7 mouse cellular contexts compared by ENCODE assay signal in the genomic region with DNA sequence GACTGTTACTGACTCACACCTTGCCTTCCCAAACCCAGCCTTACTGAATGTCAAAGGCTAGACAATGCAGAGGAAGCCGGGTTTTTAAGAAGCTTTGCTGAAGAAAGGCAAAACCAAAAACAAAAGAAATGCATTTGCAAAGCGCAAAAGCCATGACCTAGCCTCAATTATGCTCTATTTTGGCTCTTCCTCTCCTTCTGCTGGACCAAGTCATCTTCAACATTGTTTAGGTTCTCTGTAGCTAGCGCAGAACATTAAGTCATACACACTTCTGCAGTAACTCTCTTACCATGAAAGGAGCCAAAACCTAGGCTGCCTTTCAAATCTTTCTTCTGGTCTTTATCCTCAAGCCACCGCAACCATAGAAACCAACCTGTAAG. TPM values are rescaled to one million over a fixed set of nuclear protein-coding genes. Genes with fewer than 3 reads are reported as not detected.
A peak's percentile ranks its signal among the peaks of the same experiment; 100 is the strongest.
DNase-seq lines count a peak whose midpoint lies in the region; ATAC-seq lines count a peak whose summit lies in the region.

No protein-coding gene starts in this region.

- WGBS in lung, embryonic 16.5 days: 5% methylated on average over 4 of the region's 4 CpGs
- 6% methylated on average over 4 of the region's 4 CpGs for WGBS in embryonic facial prominence, embryonic 14.5 days
- WGBS in limb, embryonic 10.5 days: 8% methylated on average over 4 of the region's 4 CpGs
- 8% methylated on average over 4 of the region's 4 CpGs for WGBS in stomach, embryonic 14.5 days

- ATAC-seq in lung, embryonic 16.5 days (ENCODE audit: low read depth): no peak
- ATAC-seq in embryonic facial prominence, embryonic 14.5 days (ENCODE audit: low read depth): no peak
- no peak for ATAC-seq in stomach, embryonic 14.5 days (ENCODE audit: insufficient number of reproducible peaks, insufficient read depth, low FRiP score, low read depth)

- H3K27me3 ChIP-seq in lung, embryonic 16.5 days (ENCODE audit: control insufficient read depth, insufficient read depth, low read depth, low read length): no peaks in the 10 kb centered on the region
- H3K27me3 ChIP-seq in embryonic facial prominence, embryonic 14.5 days (replicated peaks; ENCODE audit: control insufficient read depth, insufficient read depth, low read length): peaks cover 9% of the 10 kb centered on the region; the same call in 1 of the 2 replicates
- peaks cover 5% of the 10 kb centered on the region; the same call in 1 of the 2 replicates for H3K27me3 ChIP-seq in limb, embryonic 10.5 days (ENCODE audit: low read depth, poor library complexity, severe bottlenecking)
- H3K27me3 ChIP-seq in stomach, embryonic 14.5 days (ENCODE audit: control insufficient read depth, insufficient read depth, low read length): no peaks in the 10 kb centered on the region

- no peaks in the 10 kb centered on the region for H3K9me3 ChIP-seq in lung, embryonic 16.5 days (ENCODE audit: control insufficient read depth, low read length)
- no peaks in the 10 kb centered on the region for H3K9me3 ChIP-seq in embryonic facial prominence, embryonic 14.5 days (ENCODE audit: control insufficient read depth, low read length)
- no peaks in the 10 kb centered on the region for H3K9me3 ChIP-seq in limb, embryonic 10.5 days (replicated peaks)
- H3K9me3 ChIP-seq in stomach, embryonic 14.5 days (ENCODE audit: control insufficient read depth, low read depth, low read length): no peaks in the 10 kb centered on the region

- no peaks in the 10 kb centered on the region for H3K36me3 ChIP-seq in lung, embryonic 16.5 days (ENCODE audit: control insufficient read depth, insufficient read depth, low read length)
- H3K36me3 ChIP-seq in embryonic facial prominence, embryonic 14.5 days (ENCODE audit: control insufficient read depth, insufficient read depth, low read length): no peaks in the 10 kb centered on the region
- no peaks in the 10 kb centered on the region for H3K36me3 ChIP-seq in limb, embryonic 10.5 days
- H3K36me3 ChIP-seq in stomach, embryonic 14.5 days (ENCODE audit: control insufficient read depth, insufficient read depth, low read length): no peaks in the 10 kb centered on the region

- peaks cover 10% of the 10 kb centered on the region for H3K4me1 ChIP-seq in lung, embryonic 16.5 days (replicated peaks; ENCODE audit: control insufficient read depth, insufficient read depth, low read length)
- peaks cover 15% of the 10 kb centered on the region for H3K4me1 ChIP-seq in embryonic facial prominence, embryonic 14.5 days (ENCODE audit: control insufficient read depth, insufficient read depth, low read length)
- H3K4me1 ChIP-seq in limb, embryonic 10.5 days: peaks cover 19% of the 10 kb centered on the region
- peaks cover 2% of the 10 kb centered on the region; the same call in 1 of the 2 replicates for H3K4me1 ChIP-seq in stomach, embryonic 14.5 days (ENCODE audit: control insufficient read depth, insufficient read depth, low read length)

- H3K4me3 ChIP-seq in lung, embryonic 16.5 days (ENCODE audit: low read length): peak overlapping the region; percentile 87
- peak overlapping the region; percentile 94 for H3K4me3 ChIP-seq in embryonic facial prominence, embryonic 14.5 days (ENCODE audit: low read depth, low read length)
- peak overlapping the region; percentile 94 for H3K4me3 ChIP-seq in limb, embryonic 10.5 days
- peak overlapping the region; percentile 89 for H3K4me3 ChIP-seq in stomach, embryonic 14.5 days (ENCODE audit: low read depth, low read length)

- peak overlapping the region; percentile 97 for H3K4me2 ChIP-seq in lung, embryonic 16.5 days (ENCODE audit: low read depth, low read length)
- peak overlapping the region; percentile 92 for H3K4me2 ChIP-seq in embryonic facial prominence, embryonic 14.5 days (ENCODE audit: low read depth, low read length)
- H3K4me2 ChIP-seq in stomach, embryonic 14.5 days (replicated peaks; ENCODE audit: low read depth, low read length): peak overlapping the region; percentile 60

- H3K27ac ChIP-seq in lung, embryonic 16.5 days (ENCODE audit: low read length): no peak overlapping the region
- H3K27ac ChIP-seq in embryonic facial prominence, embryonic 14.5 days (replicated peaks; ENCODE audit: low read depth, low read length): no peak overlapping the region
- H3K27ac ChIP-seq in limb, embryonic 10.5 days: peak overlapping the region; percentile 97; the same call in 1 of the 2 replicates
- no peak overlapping the region for H3K27ac ChIP-seq in stomach, embryonic 14.5 days (ENCODE audit: low read length)

- DNase-seq in lung, postnatal 4 days: no peak
- no peak for DNase-seq in embryonic facial prominence, embryonic 14.5 days (ENCODE audit: low spot score)
- DNase-seq in limb, embryonic 10.5 days (ENCODE audit: low spot score): no peak
- DNase-seq in spleen, postnatal 14 days (ENCODE audit: low spot score in 2 of 2): no peak
- no peak for DNase-seq in adrenal gland, postnatal 10 days

- H3K9ac ChIP-seq in lung, embryonic 16.5 days (ENCODE audit: low read length): peak overlapping the region; percentile 85
- H3K9ac ChIP-seq in embryonic facial prominence, embryonic 14.5 days (ENCODE audit: low read depth, low read length): peak overlapping the region; percentile 93
- H3K9ac ChIP-seq in stomach, embryonic 14.5 days (replicated peaks; ENCODE audit: low read depth, low read length): peak overlapping the region; percentile 60

RNA-seq across cellular contexts. Expression of a gene that starts 1.5 kb away (rescaled TPM):
- polyA plus RNA-seq in lung, embryonic 16.5 days (2015; fragmentation: Nextera tagmentation; extraction: Ambion mirVana): 5.4 TPM in 2 replicates
- 17.9 and 20.4 TPM in 2 replicates for polyA plus RNA-seq in embryonic facial prominence, embryonic 14.5 days (2014; fragmentation: Nextera tagmentation; extraction: Ambion mirVana)
- polyA plus RNA-seq in limb, embryonic 10.5 days (2016; fragmentation: Nextera tagmentation; extraction: Ambion mirVana): 10.8 and 19.7 TPM in 2 replicates
- 22.1 and 23.2 TPM in 2 replicates for polyA plus RNA-seq in stomach, embryonic 14.5 days (2014; fragmentation: Nextera tagmentation; extraction: Ambion mirVana)
- 10 to 100 TPM; 15.1 to 22.7 TPM for total RNA-seq in adrenal gland, postnatal 10 days (2021)
